Mouse (Mus musculus) layer of hippocampus, adult 2 months (tissue): ENCODE data around the gene Agxt. TPM values are rescaled to one million over a fixed set of nuclear protein-coding genes. Genes with fewer than 3 reads are reported as not detected.

Experiments
- DNase-seq, 2 experiments: peaks; one replicate each; pipeline ENCODE4 v3.0.0; 2022; ENCODE audit warnings: low spot score in 2 of 2
- H3K27ac ChIP-seq: fragments of 200-600 bp; 2 replicates; pipeline ENCODE4 v1.8.1; 2022
- H3K4me3 ChIP-seq: fragments of 200-600 bp; 2 replicates; pipeline ENCODE4 v1.8.1; 2022; ENCODE audit warnings: mild to moderate bottlenecking
- CTCF ChIP-seq: fragments of 200-600 bp; conservative IDR thresholded peaks from 2 replicates; pipeline ENCODE4 v1.8.1; 2022; ENCODE audit warnings: antibody characterized with exemption, mild to moderate bottlenecking, moderate library complexity
- total RNA-seq, 2 experiments: library from RNA; stranded (reverse); gene quantifications; 2 replicates each; pipeline ENCODE4 v1.2.3; 2021

Gene Agxt
- total RNA-seq, 2 experiments from 2014 or later, result not detected

GRCm38 (mm10) chr1:93125256-93125655 is 9.8 kb upstream of the Agxt start:
- peak; percentile 60 for TF ChIP-seq CTCF
- DNase-seq, result no peak
- Histone ChIP-seq H3K4me3 (no peak overlapping the region), H3K27ac (no peak overlapping the region)

GRCm38 (mm10) chr1:93128209-93128608 is 6.8 kb upstream of the Agxt start:
- no peak for DNase-seq
- TF ChIP-seq CTCF, result no peak
- no peak overlapping the region for H3K4me3 ChIP-seq
- no peak overlapping the region for H3K27ac ChIP-seq

DNA sequence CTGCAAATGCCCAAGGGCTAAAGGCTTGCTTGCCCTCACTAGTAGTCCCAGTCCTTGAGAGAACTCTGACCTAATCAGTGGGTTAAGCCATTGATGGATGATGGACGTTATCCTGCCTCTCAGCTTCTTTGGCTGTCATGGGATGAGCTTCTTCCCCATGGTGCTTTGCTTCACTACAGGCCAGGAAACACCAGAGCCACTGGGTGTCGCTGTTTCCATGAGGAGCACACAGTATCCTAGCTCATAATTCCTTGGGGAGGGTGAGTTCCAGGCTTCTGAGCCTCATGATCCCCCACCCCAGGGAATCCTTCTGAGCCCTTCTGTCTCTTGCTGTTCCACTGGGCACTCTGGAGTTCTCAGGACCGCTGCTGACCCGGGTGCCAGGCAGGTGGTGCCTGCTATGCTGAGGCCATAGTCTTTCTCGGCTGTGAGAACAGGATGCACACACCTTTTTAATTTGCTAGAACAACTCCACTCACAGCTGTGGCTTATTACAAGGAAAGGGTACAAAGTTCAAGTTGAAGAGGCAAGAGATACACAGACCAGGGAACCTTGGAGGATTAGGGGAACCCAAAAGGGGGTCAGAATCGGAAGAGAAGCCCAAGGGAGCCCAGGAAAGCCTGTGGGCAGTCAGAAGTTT is 6.2 kb upstream of the Agxt start:
- Histone ChIP-seq H3K27ac (no peak overlapping the region), H3K4me3 (no peak overlapping the region)
- TF ChIP-seq CTCF, result peak; percentile 94
- peak; percentile 74 to 86 for DNase-seq

DNA sequence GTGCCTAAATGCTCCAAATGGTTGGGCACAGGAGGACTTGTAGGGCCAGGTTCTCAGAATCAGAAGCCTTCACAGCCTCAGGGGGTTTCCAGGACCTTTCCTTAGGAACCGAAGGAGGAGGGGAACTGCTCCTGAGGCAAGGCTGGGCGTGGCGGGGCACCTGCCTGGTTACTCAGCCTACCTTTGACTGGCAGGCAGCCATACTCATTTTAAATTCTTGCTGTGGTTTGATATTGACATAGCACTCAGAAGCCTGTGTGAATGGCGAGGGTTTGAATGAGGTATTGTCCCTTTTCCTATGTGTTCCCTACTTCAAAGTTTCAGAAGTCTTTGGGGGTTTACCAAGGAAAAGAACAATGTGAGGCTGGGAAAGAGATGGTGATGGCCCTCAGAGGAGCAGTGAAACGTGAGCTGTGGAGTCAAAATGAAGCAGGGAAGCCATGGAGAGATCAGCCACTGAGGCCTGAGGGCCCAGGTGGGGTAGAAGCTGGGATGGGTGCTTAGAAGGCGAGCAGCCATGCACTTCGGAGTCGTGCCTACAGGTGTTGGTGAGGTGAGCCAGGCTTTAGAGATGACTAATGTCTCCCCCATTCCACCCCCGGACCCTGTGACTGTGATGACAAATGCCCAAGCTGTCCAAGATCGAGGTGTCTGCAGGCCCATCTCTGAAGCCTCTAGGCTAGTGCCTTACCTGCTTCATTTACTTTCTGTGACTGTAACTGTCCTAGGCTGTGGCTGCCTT is 4.6 kb upstream of the Agxt start:
- Histone ChIP-seq H3K27ac (no peak overlapping the region), H3K4me3 (no peak overlapping the region)
- DNase-seq, result no peak
- TF ChIP-seq CTCF, result no peak

DNA sequence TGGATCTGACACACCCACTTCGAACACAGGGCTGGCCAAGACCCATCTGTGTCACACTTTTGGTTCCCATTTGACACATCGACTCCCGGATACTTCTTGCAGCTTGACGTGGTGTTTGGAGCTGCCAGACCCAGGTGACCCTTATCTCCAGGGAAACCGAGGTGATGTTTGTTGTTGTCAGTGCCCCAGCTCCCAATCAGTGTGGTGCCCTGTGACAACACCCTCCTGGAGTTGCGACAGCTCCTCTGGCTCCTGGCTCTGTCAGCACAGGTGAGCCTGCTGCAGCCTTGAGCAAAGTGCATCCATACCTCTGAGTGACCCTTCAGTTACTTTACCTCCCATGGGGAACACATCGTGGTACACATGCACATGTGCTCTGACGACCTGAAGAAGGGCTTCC is 2.4 kb upstream of the Agxt start:
- DNase-seq, result no peak
- Histone ChIP-seq H3K27ac (no peak overlapping the region), H3K4me3 (no peak overlapping the region)
- TF ChIP-seq CTCF, result no peak

GRCm38 (mm10) chr1:93138534-93138933 is 3.5 kb downstream of the Agxt start:
- DNase-seq, result no peak
- TF ChIP-seq CTCF, result no peak
- Histone ChIP-seq H3K27ac (no peak overlapping the region), H3K4me3 (no peak overlapping the region)

DNA sequence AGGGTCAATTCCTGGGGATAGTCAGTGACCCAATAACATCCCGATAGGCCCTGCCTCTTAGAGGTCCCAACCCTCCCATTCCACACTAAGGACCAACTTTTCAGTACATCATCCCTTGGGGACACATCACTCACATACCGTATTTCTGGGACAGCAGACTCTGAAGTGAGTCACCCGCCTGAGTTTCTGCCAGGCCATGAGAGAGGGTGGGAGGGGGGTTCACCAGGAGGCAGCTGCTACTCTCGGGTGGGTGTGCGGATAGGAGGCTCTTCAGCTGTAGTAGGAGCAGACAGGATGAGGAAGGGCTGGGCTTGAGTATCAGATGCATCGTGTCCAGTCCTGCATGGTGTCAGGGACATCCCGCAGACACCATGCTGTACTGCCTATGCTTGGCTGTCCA is 4.7 kb downstream of the Agxt start:
- TF ChIP-seq CTCF, result no peak
- Histone ChIP-seq H3K27ac (no peak overlapping the region), H3K4me3 (no peak overlapping the region)
- DNase-seq, result peak; percentile 54 to 63

DNA sequence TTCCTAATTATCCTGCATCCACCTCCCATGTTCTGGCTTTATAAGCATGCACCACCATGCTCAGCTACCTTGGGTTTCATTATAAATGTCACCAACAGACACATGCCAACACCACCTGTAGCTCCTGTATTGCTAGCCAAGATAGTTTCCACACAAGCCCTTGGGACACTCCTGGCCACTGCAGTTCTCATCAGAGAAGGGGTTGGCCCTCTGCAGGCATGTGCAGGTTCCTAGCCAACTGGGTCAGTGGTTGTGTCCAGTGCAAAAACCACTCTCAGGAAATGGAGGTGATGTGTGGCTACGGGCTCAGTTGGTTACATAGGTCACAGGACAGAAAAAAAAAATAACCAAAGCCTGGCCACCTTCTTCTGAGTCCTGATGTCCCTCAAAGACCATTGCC is 7.8 kb downstream of the Agxt start:
- no peak overlapping the region for H3K27ac ChIP-seq
- no peak overlapping the region for H3K4me3 ChIP-seq
- no peak for DNase-seq
- no peak for TF ChIP-seq CTCF

- Histone ChIP-seq H3K4me3 (no peak overlapping the region), H3K27ac (no peak overlapping the region)
- DNase-seq, result no peak
- TF ChIP-seq CTCF, result no peak
Observed at GRCm38 (mm10) chr1:93144176-93144575, 9.1 kb downstream of the Agxt start.

GRCm38 (mm10) chr1:93150907-93151661 is 16.0 kb downstream of the Agxt start:
- DNase-seq, result no peak
- TF ChIP-seq CTCF, result no peak
- Histone ChIP-seq H3K27ac (no peak overlapping the region), H3K4me3 (no peak overlapping the region)

DNA sequence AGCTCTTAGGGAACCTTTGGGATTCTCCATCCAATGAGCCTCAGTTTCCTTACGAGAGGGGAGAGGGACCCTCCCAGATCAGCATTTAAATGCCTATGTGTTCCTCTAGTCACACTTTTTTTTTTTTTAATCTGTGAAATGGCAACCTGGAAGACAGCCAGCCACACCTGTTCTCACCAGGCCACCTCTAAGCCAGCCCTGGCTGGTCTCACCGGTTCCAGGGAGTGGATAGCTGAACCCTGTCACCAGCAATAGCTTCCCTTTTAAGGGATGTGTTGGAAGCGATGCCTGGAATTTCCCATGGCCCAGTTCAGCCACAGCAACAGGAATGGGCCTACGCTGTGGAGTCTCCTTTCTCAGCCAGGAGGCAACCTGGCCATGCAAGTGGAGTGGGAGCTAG is 22.5 kb downstream of the Agxt start:
- TF ChIP-seq CTCF, result no peak
- DNase-seq, result no peak
- no peak overlapping the region for H3K27ac ChIP-seq
- no peak overlapping the region for H3K4me3 ChIP-seq

GRCm38 (mm10) chr1:93158916-93159315 is 23.9 kb downstream of the Agxt start:
- no peak for DNase-seq
- no peak overlapping the region for H3K4me3 ChIP-seq
- no peak for TF ChIP-seq CTCF
- no peak overlapping the region for H3K27ac ChIP-seq
